Mouse (Mus musculus) subcutaneous adipose tissue, adult 2 months (tissue): ENCODE results near the gene Gm21833. TPM values are rescaled to one million over a fixed set of nuclear protein-coding genes. Genes with fewer than 3 reads are reported as not detected.

Experiments
- polyA plus RNA-seq: library from polyadenylated mRNA; depleted of rRNA; stranded (reverse); fragments of >200 nt; gene quantifications from 2 replicates; pipeline ENCODE4 v1.2.3, GENCODE M21; 2012; ENCODE audit warnings: low replicate concordance; rRNA removed

The Gm21833 gene
- polyA plus RNA-seq, result not detected in 2 replicates

DNA sequence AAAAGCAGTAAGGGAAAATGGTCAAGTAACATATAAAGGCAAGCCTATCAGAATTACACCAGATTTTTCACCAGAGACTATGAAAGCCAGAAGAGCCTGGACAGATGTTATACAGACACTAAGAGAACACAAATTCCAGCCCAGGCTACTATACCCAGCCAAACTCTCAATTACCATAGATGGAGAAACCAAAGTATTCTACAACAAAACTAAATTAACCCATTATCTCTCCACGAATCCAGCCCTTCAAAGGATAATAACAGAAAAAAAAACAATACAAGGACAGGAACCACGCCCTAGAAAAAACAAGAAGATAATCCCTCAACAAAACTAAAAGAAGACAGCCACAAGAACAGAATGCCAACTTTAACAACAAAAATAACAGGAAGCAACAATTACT lies at the start of gene Gm21833:
TSS of gene Gm21833 (plus strand) at position 301 of the 400 bp plus-strand sequence.

